Mouse (Mus musculus) intestine, embryonic 15.5 days (tissue): ENCODE data around the gene Gatd1. TPM values are rescaled to one million over a fixed set of nuclear protein-coding genes. Genes with fewer than 3 reads are reported as not detected.

Experiments
- ATAC-seq: fragments of 200-750 bp; cut with Nextera tagmentation; 2 replicates; pipeline ENCODE4 v1.8.0; 2017; ENCODE audit warnings: moderate TSS enrichment, moderate library complexity
- H3K27ac ChIP-seq: fragments of 300-500 bp; sonication (generic); 2 replicates; pipeline ENCODE4 v1.5.1; 2015; ENCODE audit warnings: mild to moderate bottlenecking, inconsistent platforms
- H3K27me3 ChIP-seq: fragments of 300-500 bp; sonication (generic); replicated peaks from 2 replicates; pipeline ENCODE4 v1.6.1; 2015; ENCODE audit warnings: inconsistent platforms
- H3K36me3 ChIP-seq: fragments of 300-500 bp; sonication (generic); 2 replicates; pipeline ENCODE4 v1.6.1; 2015; ENCODE audit warnings: inconsistent platforms
- H3K4me1 ChIP-seq: fragments of 300-500 bp; sonication (generic); replicated peaks from 2 replicates; pipeline ENCODE4 v1.6.1; 2015; ENCODE audit warnings: inconsistent platforms
- H3K4me2 ChIP-seq: fragments of 300-500 bp; sonication (generic); replicated peaks from 2 replicates; pipeline ENCODE4 v1.6.1; 2015; ENCODE audit warnings: mild to moderate bottlenecking, inconsistent platforms
- H3K4me3 ChIP-seq: fragments of 300-500 bp; sonication (generic); replicated peaks from 2 replicates; pipeline ENCODE4 v1.5.1; 2015; ENCODE audit warnings: inconsistent platforms
- H3K9ac ChIP-seq: fragments of 300-500 bp; sonication (generic); 2 replicates; pipeline ENCODE4 v1.6.1; 2015; ENCODE audit warnings: inconsistent platforms
- H3K9me3 ChIP-seq: fragments of 300-500 bp; sonication (generic); 2 replicates; pipeline ENCODE4 v1.6.1; 2016; ENCODE audit warnings: inconsistent platforms
- WGBS: fragments of 180-500 bp; shearing (Covaris S2); methylation state at CpG from one replicate; pipeline ENCODE4 v1.1.7; 2015; 5-methylcytosine and 5-hydroxymethylcytosine counted together
- polyA plus RNA-seq: library from polyadenylated mRNA; unstranded; fragments of >200 nt; fragmentation: Nextera tagmentation; extraction: Ambion mirVana; gene quantifications from 2 replicates; pipeline ENCODE4 v1.2.1, GENCODE M21; 2015

Gatd1 gene
- 47.4 and 49.2 TPM in 2 replicates for polyA plus RNA-seq

- Histone ChIP-seq H3K27ac (peak within 1 kb of the TSS; percentile 79), H3K27me3 (no peaks in the 10 kb centered on the region), H3K4me3 (peak within 1 kb of the TSS; percentile 69), H3K4me1 (peaks cover 16% of the 10 kb centered on the region), H3K36me3 (peaks cover 10% of the 10 kb centered on the region; the same call in 1 of the 2 replicates), H3K9me3 (no peaks in the 10 kb centered on the region), H3K4me2 (peak within 1 kb of the TSS; percentile 85), H3K9ac (peak within 1 kb of the TSS; percentile 73)
- under 1% methylated on average over 56 of the region's 56 CpGs for WGBS
- ATAC-seq = peak; percentile 94
Measured at GRCm38 (mm10) chr7:141413809-141414584, at the start of gene Gatd1. Gatd1 (minus strand) TSS chr7:141414136.

DNA sequence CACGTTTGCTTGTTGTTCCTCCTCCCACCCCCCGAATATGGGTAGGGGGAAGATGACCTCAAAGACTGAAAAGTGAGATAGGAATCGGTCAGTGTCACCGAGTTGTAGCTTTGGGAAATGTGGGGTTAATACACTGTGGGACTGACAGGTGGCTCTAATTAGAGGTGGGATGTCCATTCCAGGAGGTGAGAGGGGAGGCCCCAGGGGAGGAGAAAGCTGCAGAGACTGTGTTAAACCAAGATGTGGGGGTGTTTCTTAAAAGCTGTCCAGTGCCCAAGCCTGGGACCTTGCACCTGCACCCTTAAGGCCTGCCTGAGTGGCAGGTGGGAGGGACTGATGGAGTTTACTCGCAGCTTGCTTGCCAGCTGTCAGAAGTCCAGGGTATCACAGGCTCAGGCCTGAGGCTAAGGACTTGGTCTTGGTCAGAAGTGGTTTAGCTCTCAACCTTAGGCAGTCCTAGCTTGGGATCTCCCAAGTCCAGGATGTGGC is 48.4 kb upstream of the Gatd1 start:
- Histone ChIP-seq H3K9me3 (no peaks in the 10 kb centered on the region), H3K4me1 (peaks cover 44% of the 10 kb centered on the region), H3K36me3 (peaks cover 5% of the 10 kb centered on the region), H3K9ac (peak overlapping the region; percentile 62), H3K4me3 (peak overlapping the region; percentile 49), H3K27me3 (peaks cover 47% of the 10 kb centered on the region), H3K4me2 (peak overlapping the region; percentile 92), H3K27ac (peak overlapping the region; percentile 56; the same call in 1 of the 2 replicates)
- WGBS = 16% methylated on average over 5 of the region's 5 CpGs
- ATAC-seq = no peak

DNA sequence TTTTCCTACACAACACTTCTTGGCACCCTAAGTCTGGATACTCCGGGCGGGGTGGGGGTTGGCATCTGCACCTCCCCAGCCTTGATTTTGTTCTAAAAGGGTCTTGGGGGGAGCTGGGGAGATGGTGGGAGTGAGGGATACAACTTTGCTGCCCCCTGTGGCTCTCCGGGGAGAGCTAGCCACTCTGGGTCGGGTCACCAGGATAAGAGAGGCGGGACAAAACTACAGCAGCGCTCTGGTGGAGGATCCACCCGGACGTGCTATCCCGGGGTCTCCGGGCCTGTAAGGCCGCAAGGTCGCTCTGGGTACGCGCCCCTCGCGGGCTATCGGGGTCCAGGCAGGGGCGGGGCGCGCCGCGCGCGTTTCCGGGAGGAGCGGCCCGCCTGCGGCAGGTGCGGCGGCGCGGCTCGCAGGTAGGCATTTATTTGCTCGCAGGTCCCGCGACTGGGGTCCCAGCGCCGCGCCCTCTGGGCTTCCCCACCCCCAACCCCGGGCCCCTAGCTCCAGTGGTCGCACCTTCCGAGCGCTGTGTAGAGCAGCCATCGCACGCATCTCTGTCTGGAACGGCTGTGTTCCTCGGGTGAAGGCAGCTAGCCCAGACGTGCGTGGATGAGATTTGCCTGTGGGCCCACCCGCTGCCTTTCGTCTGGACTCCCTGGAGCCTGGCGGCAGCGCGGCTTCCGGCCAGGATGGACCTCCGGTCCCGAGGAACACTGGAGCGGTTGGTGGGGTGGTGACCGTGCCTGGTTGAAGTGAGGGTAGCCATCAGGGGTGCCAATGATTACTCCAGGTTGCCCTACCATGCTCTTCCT is 47.8 kb upstream of the Gatd1 start:
- Histone ChIP-seq H3K36me3 (peaks cover 5% of the 10 kb centered on the region), H3K4me1 (peaks cover 40% of the 10 kb centered on the region), H3K9me3 (no peaks in the 10 kb centered on the region), H3K4me3 (peak overlapping the region; percentile 49), H3K4me2 (peak overlapping the region; percentile 92), H3K27me3 (peaks cover 45% of the 10 kb centered on the region), H3K27ac (peak overlapping the region; percentile 56), H3K9ac (peak overlapping the region; percentile 62)
- ATAC-seq = peak; percentile 18
- WGBS = 2% methylated on average over 59 of the region's 59 CpGs

DNA sequence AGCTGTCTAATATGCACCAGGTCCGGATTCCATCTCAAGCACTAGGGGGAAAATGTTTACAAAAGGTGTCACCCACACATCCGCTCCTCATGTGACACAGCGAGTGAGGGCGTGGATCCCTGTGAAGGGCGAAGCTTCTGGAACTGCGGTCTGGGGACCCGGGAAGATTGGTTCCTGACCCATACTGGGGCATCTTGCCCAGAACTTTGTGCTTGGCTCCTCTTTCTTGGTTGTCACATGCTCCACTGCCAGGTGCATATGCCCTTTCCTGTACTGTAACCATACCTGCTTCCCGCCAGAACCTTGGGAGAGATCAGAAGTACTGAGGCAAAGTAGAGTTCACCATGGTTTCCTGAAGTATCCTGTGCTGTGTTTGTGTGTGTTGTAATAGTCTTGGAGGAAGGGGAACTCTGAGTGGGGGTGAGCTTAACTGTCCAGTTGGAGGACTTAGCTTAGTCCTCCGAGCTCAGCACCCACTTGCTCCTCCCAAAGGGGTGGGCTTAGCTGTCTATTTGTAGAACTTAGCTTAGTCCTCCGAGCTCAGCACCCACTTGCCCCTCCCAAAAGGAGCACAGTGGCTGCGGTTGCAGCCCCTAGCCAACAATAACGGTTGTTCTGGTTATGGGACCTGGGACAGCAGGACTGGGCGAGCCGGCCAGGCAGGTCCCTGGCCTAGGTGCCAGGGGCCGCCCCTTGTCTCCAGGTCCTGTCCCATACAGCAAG is 46.6 kb upstream of the Gatd1 start, which contains the start of gene Cracr2b:
Cracr2b (plus strand) TSS at position 704 of the 723 bp plus-strand sequence.
- Histone ChIP-seq H3K27me3 (peaks cover 43% of the 10 kb centered on the region), H3K9ac (peak within 1 kb of the TSS; percentile 62), H3K4me2 (peak within 1 kb of the TSS; percentile 92), H3K4me3 (peak within 1 kb of the TSS; percentile 49), H3K4me1 (peaks cover 45% of the 10 kb centered on the region), H3K9me3 (no peaks in the 10 kb centered on the region), H3K27ac (peak within 1 kb of the TSS; percentile 56), H3K36me3 (peaks cover 5% of the 10 kb centered on the region)
- 53% methylated on average over 15 of the region's 15 CpGs for WGBS
- no peak for ATAC-seq

DNA sequence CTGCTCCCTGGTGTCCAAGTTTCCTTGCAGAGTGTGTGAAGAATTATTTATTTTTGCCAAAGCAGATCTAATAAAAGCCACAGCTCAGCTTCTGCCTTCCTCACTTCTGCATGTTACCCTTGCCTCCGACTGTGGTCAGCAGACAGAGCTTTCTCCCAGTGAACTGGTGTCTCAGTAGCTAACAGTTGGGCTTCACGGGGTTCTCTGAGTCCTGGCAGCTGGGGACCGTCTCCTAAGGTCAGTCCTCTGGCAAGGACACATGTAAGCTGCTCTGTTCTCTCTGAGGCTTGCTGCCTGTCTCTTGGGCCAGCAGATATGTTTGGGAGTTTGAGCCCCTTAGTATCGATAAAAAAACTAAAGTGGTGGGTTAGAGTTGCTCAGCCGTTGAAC is 46.1 kb upstream of the Gatd1 start:
- Histone ChIP-seq H3K4me2 (no peak overlapping the region), H3K27ac (peak overlapping the region; percentile 15; the same call in 1 of the 2 replicates), H3K27me3 (peaks cover 41% of the 10 kb centered on the region), H3K9ac (no peak overlapping the region), H3K9me3 (no peaks in the 10 kb centered on the region), H3K4me1 (peaks cover 43% of the 10 kb centered on the region), H3K4me3 (no peak overlapping the region), H3K36me3 (peaks cover 5% of the 10 kb centered on the region)
- 50% methylated on average over 5 of the region's 5 CpGs for WGBS
- no peak for ATAC-seq

DNA sequence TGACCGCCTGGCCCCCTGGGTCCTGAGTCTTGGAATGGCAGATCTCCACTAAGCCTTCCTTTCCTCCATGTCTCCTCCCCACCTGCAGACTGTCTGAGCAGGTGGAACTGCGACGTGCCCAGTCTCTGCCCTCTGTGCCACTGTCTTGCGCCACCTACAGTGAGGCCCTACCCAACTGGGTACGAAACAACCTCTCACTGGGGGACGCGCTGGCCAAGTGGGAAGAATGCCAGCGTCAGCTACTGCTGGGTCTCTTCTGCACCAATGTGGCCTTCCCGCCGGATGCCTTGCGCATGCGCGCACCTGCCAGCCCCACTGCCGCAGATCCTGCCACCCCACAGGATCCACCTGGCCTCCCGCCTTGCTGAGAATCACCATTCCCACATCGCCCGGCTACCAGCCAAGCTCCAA is 45.4 kb upstream of the Gatd1 start:
- H3K36me3 ChIP-seq = peaks cover 5% of the 10 kb centered on the region
- 90% methylated on average over 17 of the region's 17 CpGs for WGBS
- no peaks in the 10 kb centered on the region for H3K9me3 ChIP-seq
- no peak overlapping the region for H3K4me2 ChIP-seq
- no peak overlapping the region for H3K4me3 ChIP-seq
- ATAC-seq = no peak
- H3K27ac ChIP-seq = no peak overlapping the region
- peaks cover 35% of the 10 kb centered on the region for H3K27me3 ChIP-seq
- H3K9ac ChIP-seq = no peak overlapping the region
- H3K4me1 ChIP-seq = peaks cover 43% of the 10 kb centered on the region

DNA sequence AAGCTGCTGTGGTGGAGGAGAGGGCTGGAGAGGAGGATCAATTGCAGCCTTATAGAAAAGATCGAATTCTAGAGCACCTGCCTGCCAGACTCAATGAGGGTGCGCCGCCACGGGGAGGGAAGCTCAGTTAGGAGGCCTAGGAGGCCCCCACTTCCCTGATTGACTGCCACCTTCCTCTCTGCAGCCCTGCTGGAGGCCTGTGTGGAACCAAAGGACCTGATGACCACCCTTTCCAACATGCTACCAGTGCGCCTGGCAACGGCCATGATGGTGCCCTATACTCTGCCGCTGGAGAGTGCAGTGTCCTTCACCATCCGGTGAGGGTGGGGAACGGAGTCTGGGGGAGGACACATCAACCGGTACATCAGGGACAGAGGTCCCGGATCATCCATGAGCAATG is 44.7 kb upstream of the Gatd1 start:
- no peak overlapping the region for H3K4me2 ChIP-seq
- no peak for ATAC-seq
- peaks cover 28% of the 10 kb centered on the region for H3K27me3 ChIP-seq
- H3K9ac ChIP-seq = no peak overlapping the region
- H3K27ac ChIP-seq = no peak overlapping the region
- peaks cover 5% of the 10 kb centered on the region for H3K36me3 ChIP-seq
- 92% methylated on average over 11 of the region's 11 CpGs for WGBS
- H3K4me1 ChIP-seq = peaks cover 42% of the 10 kb centered on the region
- no peaks in the 10 kb centered on the region for H3K9me3 ChIP-seq
- no peak overlapping the region for H3K4me3 ChIP-seq

DNA sequence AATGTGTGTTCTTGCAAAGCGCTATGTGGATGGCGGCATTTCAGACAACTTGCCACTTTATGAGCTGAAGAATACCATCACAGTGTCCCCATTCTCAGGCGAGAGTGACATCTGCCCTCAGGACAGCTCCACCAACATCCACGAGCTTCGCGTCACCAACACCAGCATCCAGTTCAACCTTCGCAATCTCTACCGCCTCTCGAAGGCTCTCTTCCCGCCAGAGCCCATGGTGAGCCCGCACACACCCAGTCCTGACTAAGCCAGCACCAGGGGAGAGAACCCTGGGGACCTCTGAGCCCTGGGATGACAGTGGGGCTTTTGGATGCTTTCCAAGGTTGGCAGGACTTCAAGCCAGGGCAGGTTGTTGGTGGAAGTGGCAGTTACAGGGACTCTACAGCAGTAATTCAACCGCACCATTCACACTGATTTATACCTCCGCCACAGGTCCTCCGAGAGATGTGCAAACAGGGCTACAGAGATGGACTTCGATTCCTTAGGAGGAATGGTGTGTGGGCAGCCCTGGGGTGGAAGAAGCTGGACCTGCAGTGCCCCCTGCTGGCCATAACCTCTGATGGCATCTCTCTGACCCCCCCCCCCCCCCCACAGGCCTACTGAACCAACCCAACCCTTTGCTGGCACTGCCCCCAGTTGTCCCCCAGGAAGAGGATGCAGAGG is 44.2 kb upstream of the Gatd1 start:
- Histone ChIP-seq H3K9ac (no peak overlapping the region), H3K27me3 (peaks cover 23% of the 10 kb centered on the region), H3K36me3 (peaks cover 5% of the 10 kb centered on the region), H3K4me2 (no peak overlapping the region), H3K4me3 (no peak overlapping the region), H3K27ac (no peak overlapping the region), H3K4me1 (peaks cover 42% of the 10 kb centered on the region), H3K9me3 (no peaks in the 10 kb centered on the region)
- no peak for ATAC-seq
- 77% methylated on average over 15 of the region's 15 CpGs for WGBS

DNA sequence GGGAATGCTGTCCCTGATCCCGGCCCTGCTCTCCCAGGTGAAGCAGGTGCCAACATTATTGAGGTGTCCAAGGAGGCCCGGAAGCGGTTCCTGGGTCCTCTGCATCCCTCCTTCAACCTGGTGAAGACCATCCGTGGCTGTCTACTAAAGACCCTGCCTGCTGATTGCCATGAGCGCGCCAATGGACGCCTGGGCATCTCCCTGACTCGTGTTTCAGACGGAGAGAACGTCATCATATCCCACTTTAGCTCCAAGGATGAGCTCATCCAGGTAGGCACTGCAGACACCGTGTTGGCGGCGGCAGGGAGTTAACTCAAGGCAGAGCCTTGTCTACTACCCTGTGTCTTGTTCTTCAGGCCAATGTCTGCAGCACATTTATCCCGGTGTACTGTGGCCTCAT is 43.3 kb upstream of the Gatd1 start:
- no peak for ATAC-seq
- peaks cover 15% of the 10 kb centered on the region for H3K27me3 ChIP-seq
- WGBS = 92% methylated on average over 14 of the region's 14 CpGs
- H3K4me1 ChIP-seq = peaks cover 42% of the 10 kb centered on the region
- H3K27ac ChIP-seq = no peak overlapping the region
- no peak overlapping the region for H3K4me3 ChIP-seq
- H3K9me3 ChIP-seq = no peaks in the 10 kb centered on the region
- H3K36me3 ChIP-seq = peaks cover 5% of the 10 kb centered on the region
- no peak overlapping the region for H3K4me2 ChIP-seq
- H3K9ac ChIP-seq = no peak overlapping the region

DNA sequence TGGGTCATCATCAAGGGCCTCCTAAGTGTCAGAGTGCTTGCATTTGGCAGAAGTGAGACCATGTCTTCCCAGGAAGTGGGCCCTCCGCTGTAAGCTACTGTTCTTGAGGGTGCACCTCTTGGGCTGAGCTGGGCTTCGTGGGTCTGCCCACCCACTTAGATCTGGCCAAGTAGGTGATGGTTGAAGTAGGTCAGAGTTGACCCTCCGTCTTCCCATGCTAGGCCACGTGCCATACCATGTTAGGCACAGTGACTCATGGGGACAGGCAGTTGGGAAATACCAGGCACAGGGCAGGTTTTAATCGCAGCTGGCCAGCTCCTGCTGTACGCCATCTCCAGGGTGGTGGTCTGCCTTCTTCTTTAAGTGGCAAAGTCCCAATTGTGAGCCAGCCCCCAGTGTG is 42.8 kb upstream of the Gatd1 start:
- Histone ChIP-seq H3K36me3 (peaks cover 10% of the 10 kb centered on the region), H3K4me2 (peak overlapping the region; percentile 95; the same call in 1 of the 2 replicates), H3K4me3 (no peak overlapping the region), H3K4me1 (peaks cover 37% of the 10 kb centered on the region), H3K27ac (no peak overlapping the region), H3K27me3 (peaks cover 10% of the 10 kb centered on the region), H3K9me3 (no peaks in the 10 kb centered on the region), H3K9ac (no peak overlapping the region)
- ATAC-seq = no peak
- WGBS = 89% methylated on average over 6 of the region's 6 CpGs

DNA sequence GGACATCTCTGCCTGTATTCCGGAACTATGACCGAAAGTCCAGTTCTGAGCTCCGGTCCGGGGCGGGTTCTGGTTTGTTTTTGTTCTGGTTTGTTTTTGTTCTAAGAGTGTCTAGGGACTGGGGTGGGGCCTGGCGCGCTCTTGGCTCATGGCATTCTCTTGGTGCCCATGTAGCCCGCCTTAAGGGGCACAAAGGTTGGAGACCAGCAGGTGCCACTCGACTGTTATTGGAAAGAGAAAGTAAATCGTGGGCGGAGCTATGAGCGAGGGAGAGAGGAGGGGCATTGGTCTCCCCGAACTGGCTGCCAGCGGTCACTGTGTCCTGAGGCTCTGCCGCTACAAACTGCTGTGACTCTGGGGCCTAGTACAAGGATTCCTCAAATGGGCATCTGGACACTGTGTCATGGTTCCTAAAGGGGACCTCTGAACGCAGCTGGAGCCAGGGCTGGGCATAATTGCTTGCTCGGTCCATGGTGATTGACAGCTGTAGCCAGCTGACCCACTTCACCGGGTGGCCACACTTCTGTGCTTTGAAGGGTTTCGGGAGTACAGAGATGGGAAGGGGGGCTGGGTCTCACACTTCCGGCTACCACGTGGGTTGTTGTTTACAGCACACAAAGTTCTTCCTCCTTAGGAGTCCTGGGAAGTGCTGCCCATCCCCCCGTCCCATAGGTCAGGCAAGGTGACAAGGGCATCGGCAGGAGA is 41.8 kb upstream of the Gatd1 start:
- H3K27me3 ChIP-seq = peaks cover under 1% of the 10 kb centered on the region
- 1% methylated on average over 23 of the region's 23 CpGs for WGBS
- peak overlapping the region; percentile 83 for H3K27ac ChIP-seq
- peaks cover 27% of the 10 kb centered on the region for H3K4me1 ChIP-seq
- no peaks in the 10 kb centered on the region for H3K9me3 ChIP-seq
- peak overlapping the region; percentile 67 for H3K9ac ChIP-seq
- peak; percentile 48 for ATAC-seq
- H3K4me3 ChIP-seq = peak overlapping the region; percentile 71
- peak overlapping the region; percentile 95 for H3K4me2 ChIP-seq
- peaks cover 19% of the 10 kb centered on the region for H3K36me3 ChIP-seq
